Mouse (Mus musculus): ENCODE measurements around the gene Rbfox3. TPM values are rescaled to one million over a fixed set of nuclear protein-coding genes. Genes with fewer than 3 reads are reported as not detected.

The Rbfox3 gene
- polyA plus RNA-seq, 1 experiment from 2014 or later: 69.3 TPM

DNA sequence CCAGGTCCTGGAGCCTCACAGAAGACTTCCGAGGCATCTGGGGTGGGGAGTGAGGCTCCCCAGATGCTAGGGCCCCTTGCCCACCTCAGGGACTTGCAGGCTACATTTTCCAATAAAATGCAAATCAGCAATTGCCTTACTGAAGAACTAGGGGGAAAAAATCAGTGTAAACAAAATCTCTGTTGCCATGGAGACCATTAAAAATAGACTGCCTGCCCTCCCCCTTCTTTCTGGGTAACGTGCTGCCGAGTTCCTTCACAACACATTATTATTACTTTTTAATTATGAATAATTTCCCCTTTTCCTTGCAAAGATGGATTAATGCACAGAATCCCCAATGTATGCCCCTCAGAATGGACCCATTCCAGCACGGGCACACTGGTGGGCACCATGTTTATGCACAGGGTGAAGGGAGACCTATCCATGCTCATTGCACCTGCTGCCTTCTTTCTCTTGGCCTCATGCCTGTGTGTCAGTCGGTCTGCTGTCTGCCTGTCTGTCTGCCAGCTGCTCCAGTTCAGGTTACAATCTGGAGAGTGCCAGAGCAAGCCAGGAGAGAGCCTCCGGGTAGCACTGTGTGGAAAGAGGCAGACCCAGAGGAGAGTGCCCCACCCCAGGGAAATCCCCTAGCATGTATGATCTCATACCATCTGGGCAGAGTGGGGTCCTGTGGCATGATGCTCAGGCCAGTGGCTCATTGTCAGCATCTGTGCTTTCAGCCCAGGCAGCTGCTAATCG is 159.3 kb downstream of the Rbfox3 start:
- H3K27ac ChIP-seq: peak overlapping the region; percentile 68
- peaks cover 37% of the 10 kb centered on the region for H3K4me1 ChIP-seq (replicated peaks; ENCODE audit: control insufficient read depth, insufficient read depth, low read length)
- no peaks in the 10 kb centered on the region for H3K9me3 ChIP-seq (ENCODE audit: control insufficient read depth, low read length)
- H3K36me3 ChIP-seq (replicated peaks; ENCODE audit: control insufficient read depth, insufficient read depth): no peaks in the 10 kb centered on the region
- H3K4me3 ChIP-seq (replicated peaks; ENCODE audit: low read length): no peak overlapping the region
- 38% methylated on average over 7 of the region's 7 CpGs for WGBS
- no peak overlapping the region for H3K4me2 ChIP-seq (replicated peaks)
- DNase-seq (ENCODE audit: low spot score) (no peak), ATAC-seq (ENCODE audit: low FRiP score) (peak; percentile 54; the same call in 1 of the 2 replicates)
- H3K9ac ChIP-seq: no peak overlapping the region
- no peaks in the 10 kb centered on the region for H3K27me3 ChIP-seq (ENCODE audit: control insufficient read depth, insufficient read depth, low read length)

- Histone ChIP-seq H3K36me3 (replicated peaks; ENCODE audit: control insufficient read depth, insufficient read depth) (no peaks in the 10 kb centered on the region), H3K4me1 (replicated peaks; ENCODE audit: control insufficient read depth, insufficient read depth, low read length) (peaks cover 41% of the 10 kb centered on the region), H3K27me3 (ENCODE audit: control insufficient read depth, insufficient read depth, low read length) (no peaks in the 10 kb centered on the region), H3K9ac (no peak overlapping the region), H3K9me3 (ENCODE audit: control insufficient read depth, low read length) (no peaks in the 10 kb centered on the region), H3K4me2 (replicated peaks) (no peak overlapping the region), H3K27ac (no peak overlapping the region), H3K4me3 (replicated peaks; ENCODE audit: low read length) (no peak overlapping the region)
- 66% methylated on average over 11 of the region's 11 CpGs for WGBS
- no peak for ATAC-seq (ENCODE audit: low FRiP score)
- no peak for DNase-seq (ENCODE audit: low spot score)
Observed at GRCm38 (mm10) chr11:118750745-118751330, 160.6 kb downstream of the Rbfox3 start.

- DNase-seq (ENCODE audit: low spot score) (no peak), ATAC-seq (ENCODE audit: low FRiP score) (no peak)
- Histone ChIP-seq H3K4me3 (replicated peaks; ENCODE audit: low read length) (no peak overlapping the region), H3K4me2 (replicated peaks) (no peak overlapping the region), H3K27me3 (ENCODE audit: control insufficient read depth, insufficient read depth, low read length) (no peaks in the 10 kb centered on the region), H3K9me3 (ENCODE audit: control insufficient read depth, low read length) (no peaks in the 10 kb centered on the region), H3K9ac (no peak overlapping the region), H3K4me1 (replicated peaks; ENCODE audit: control insufficient read depth, insufficient read depth, low read length) (peaks cover 41% of the 10 kb centered on the region), H3K27ac (no peak overlapping the region), H3K36me3 (replicated peaks; ENCODE audit: control insufficient read depth, insufficient read depth) (no peaks in the 10 kb centered on the region)
- 93% methylated on average over 1 of the region's 1 CpGs for WGBS
Observed at GRCm38 (mm10) chr11:118749541-118749940, 161.9 kb downstream of the Rbfox3 start.

DNA sequence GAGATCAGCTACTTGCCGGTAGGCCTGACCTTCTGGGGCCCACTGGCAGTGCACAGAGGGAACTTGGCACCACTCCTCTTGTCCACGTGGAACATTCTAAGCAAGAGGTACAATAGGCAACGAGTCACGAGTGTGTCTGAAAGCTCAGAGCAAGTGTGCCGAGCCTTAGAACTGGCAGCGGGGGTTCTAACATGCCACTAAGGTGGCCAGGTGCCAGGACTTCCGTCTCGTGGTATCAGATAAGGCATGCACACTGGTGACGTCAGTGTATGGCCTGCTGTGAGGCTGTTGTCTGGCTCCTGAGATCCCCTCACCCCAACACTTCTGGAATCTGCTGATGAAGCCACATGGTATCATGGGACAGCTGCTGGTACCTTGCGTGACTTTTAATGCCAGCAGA is 162.8 kb downstream of the Rbfox3 start:
- DNase-seq (ENCODE audit: low spot score) (no peak), ATAC-seq (ENCODE audit: low FRiP score) (no peak)
- H3K36me3 ChIP-seq (replicated peaks; ENCODE audit: control insufficient read depth, insufficient read depth): no peaks in the 10 kb centered on the region
- H3K27ac ChIP-seq: no peak overlapping the region
- peaks cover 38% of the 10 kb centered on the region for H3K4me1 ChIP-seq (replicated peaks; ENCODE audit: control insufficient read depth, insufficient read depth, low read length)
- no peak overlapping the region for H3K4me3 ChIP-seq (replicated peaks; ENCODE audit: low read length)
- 70% methylated on average over 10 of the region's 10 CpGs for WGBS
- H3K4me2 ChIP-seq (replicated peaks): no peak overlapping the region
- no peaks in the 10 kb centered on the region for H3K9me3 ChIP-seq (ENCODE audit: control insufficient read depth, low read length)
- H3K27me3 ChIP-seq (ENCODE audit: control insufficient read depth, insufficient read depth, low read length): no peaks in the 10 kb centered on the region
- no peak overlapping the region for H3K9ac ChIP-seq

- DNase-seq (ENCODE audit: low spot score): no peak
- Histone ChIP-seq H3K9me3 (ENCODE audit: control insufficient read depth, low read length) (no peaks in the 10 kb centered on the region), H3K4me3 (replicated peaks; ENCODE audit: low read length) (no peak overlapping the region), H3K27me3 (ENCODE audit: control insufficient read depth, insufficient read depth, low read length) (no peaks in the 10 kb centered on the region), H3K9ac (no peak overlapping the region), H3K27ac (peak overlapping the region; percentile 74), H3K4me2 (replicated peaks) (peak overlapping the region; percentile 35; the same call in 1 of the 2 replicates), H3K4me1 (replicated peaks; ENCODE audit: control insufficient read depth, insufficient read depth, low read length) (peaks cover 25% of the 10 kb centered on the region), H3K36me3 (replicated peaks; ENCODE audit: control insufficient read depth, insufficient read depth) (no peaks in the 10 kb centered on the region)
- ATAC-seq (ENCODE audit: low FRiP score): no peak
Observed at GRCm38 (mm10) chr11:118745279-118745678, 166.1 kb downstream of the Rbfox3 start.

DNA sequence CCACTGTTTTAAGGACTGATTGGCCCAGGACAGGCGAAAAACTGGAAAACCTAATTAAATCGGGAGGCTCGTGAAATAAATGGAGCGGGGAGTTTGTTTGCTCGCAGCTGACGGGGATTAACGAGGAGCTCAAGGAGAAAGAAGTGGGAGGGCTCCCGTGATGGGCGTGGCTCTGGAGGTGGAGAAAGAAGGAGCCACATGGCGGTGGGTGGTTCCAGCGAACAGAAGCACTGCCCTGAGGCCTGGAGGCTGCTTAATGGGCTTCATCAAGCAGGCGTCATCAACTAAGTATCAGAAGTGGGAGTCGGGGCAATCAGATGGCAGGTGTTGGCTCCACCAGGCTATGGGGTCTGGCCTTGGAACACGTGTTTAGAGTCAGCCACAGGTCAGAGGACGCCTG is 166.6 kb downstream of the Rbfox3 start:
- H3K36me3 ChIP-seq (replicated peaks; ENCODE audit: control insufficient read depth, insufficient read depth): no peaks in the 10 kb centered on the region
- H3K4me3 ChIP-seq (replicated peaks; ENCODE audit: low read length): no peak overlapping the region
- no peak overlapping the region for H3K9ac ChIP-seq
- H3K27me3 ChIP-seq (ENCODE audit: control insufficient read depth, insufficient read depth, low read length): no peaks in the 10 kb centered on the region
- WGBS: 2% methylated on average over 15 of the region's 15 CpGs
- ATAC-seq (ENCODE audit: low FRiP score): peak; percentile 64; the same call in 1 of the 2 replicates
- peak; percentile 72 for DNase-seq (ENCODE audit: low spot score)
- peak overlapping the region; percentile 74 for H3K27ac ChIP-seq
- no peaks in the 10 kb centered on the region for H3K9me3 ChIP-seq (ENCODE audit: control insufficient read depth, low read length)
- H3K4me2 ChIP-seq (replicated peaks): peak overlapping the region; percentile 35
- H3K4me1 ChIP-seq (replicated peaks; ENCODE audit: control insufficient read depth, insufficient read depth, low read length): peaks cover 26% of the 10 kb centered on the region

DNA sequence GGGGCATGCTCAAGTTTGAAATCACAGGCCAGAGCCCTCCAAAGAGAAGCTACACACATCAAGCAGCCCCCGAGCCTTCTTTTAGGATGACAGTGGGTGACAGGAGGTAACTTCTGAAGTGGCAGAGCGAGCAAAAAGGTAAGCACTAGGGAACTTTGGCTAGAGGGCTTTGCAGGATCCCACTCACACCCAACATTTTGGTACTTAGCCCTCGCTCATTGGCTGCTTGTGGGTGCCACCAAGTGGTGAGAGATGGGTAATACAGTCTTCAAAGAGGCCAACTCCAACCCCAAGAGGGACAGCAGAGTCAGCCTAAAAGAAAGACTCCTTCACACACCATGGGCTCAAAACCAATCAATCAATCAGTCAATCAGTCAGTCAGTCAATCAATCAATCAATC is 168.6 kb downstream of the Rbfox3 start:
- H3K4me1 ChIP-seq (replicated peaks; ENCODE audit: control insufficient read depth, insufficient read depth, low read length): peaks cover 35% of the 10 kb centered on the region

DNA sequence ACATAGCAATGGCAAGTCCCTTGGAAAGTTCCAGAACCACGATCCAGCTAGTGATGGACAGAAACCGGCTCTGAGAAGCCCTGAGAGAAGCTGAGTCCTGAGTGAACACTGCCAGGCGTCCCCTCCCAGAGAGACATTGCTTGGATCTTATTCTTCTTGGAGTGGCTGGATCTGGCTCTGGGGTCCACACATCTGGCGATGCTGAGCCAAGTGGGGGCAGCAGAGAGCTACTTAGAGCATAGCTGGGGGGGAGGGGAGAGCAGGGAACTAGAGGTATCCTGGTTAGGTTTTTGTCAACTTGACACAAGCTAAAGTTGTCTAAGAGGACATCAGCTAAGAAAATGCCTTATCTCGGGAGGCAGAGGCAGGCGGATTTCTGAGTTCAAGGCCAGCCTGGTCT is 170.1 kb downstream of the Rbfox3 start:
- peaks cover 34% of the 10 kb centered on the region for H3K4me1 ChIP-seq (replicated peaks; ENCODE audit: control insufficient read depth, insufficient read depth, low read length)

More for the DNA sequence above, 168.6 kb downstream of the Rbfox3 start:
- ATAC-seq (ENCODE audit: low FRiP score): no peak
- Histone ChIP-seq H3K27ac (no peak overlapping the region), H3K9ac (no peak overlapping the region), H3K4me3 (replicated peaks; ENCODE audit: low read length) (no peak overlapping the region), H3K27me3 (ENCODE audit: control insufficient read depth, insufficient read depth, low read length) (no peaks in the 10 kb centered on the region), H3K9me3 (ENCODE audit: control insufficient read depth, low read length) (no peaks in the 10 kb centered on the region), H3K4me2 (replicated peaks) (no peak overlapping the region), H3K36me3 (replicated peaks; ENCODE audit: control insufficient read depth, insufficient read depth) (no peaks in the 10 kb centered on the region)
- DNase-seq (ENCODE audit: low spot score): peak; percentile 56
- WGBS: 18% methylated on average over 3 of the region's 3 CpGs

DNA sequence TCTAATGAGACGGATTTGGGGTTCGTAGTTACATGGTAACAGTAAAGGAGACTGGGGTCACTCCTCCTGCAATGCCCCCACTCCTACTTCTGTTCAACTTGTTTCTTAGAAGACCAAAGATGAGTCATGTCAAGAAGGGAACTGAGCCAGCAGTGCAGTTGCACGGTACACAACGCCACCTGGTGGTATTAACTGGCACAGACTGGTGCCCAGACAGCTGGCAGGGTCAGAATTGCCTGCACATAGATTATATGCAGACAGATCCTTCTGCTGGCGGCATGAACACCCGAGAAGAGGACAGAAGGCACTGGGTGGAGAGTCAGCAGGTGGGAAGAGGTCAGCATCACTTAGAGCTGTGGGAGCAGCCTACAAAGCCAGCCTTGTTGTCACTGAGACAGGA is 171.4 kb downstream of the Rbfox3 start:
- Histone ChIP-seq H3K4me3 (replicated peaks; ENCODE audit: low read length) (no peak overlapping the region), H3K27ac (no peak overlapping the region), H3K4me2 (replicated peaks) (no peak overlapping the region), H3K9me3 (ENCODE audit: control insufficient read depth, low read length) (no peaks in the 10 kb centered on the region), H3K9ac (0 out of 2 replicates have a peak overlapping the region, but pooled peaks have one; percentile 24), H3K4me1 (replicated peaks; ENCODE audit: control insufficient read depth, insufficient read depth, low read length) (peaks cover 29% of the 10 kb centered on the region), H3K36me3 (replicated peaks; ENCODE audit: control insufficient read depth, insufficient read depth) (no peaks in the 10 kb centered on the region), H3K27me3 (ENCODE audit: control insufficient read depth, insufficient read depth, low read length) (no peaks in the 10 kb centered on the region)
- peak; percentile 90 for DNase-seq (ENCODE audit: low spot score)
- ATAC-seq (ENCODE audit: low FRiP score): no peak
- WGBS: 14% methylated on average over 6 of the region's 6 CpGs

More for the DNA sequence above, 170.1 kb downstream of the Rbfox3 start:
- H3K36me3 ChIP-seq (replicated peaks; ENCODE audit: control insufficient read depth, insufficient read depth): no peaks in the 10 kb centered on the region
- no peak overlapping the region for H3K27ac ChIP-seq
- no peak for ATAC-seq (ENCODE audit: low FRiP score)
- no peaks in the 10 kb centered on the region for H3K27me3 ChIP-seq (ENCODE audit: control insufficient read depth, insufficient read depth, low read length)
- H3K4me3 ChIP-seq (replicated peaks; ENCODE audit: low read length): no peak overlapping the region
- DNase-seq (ENCODE audit: low spot score): peak; percentile 70
- H3K9me3 ChIP-seq (ENCODE audit: control insufficient read depth, low read length): no peaks in the 10 kb centered on the region
- WGBS: 38% methylated on average over 6 of the region's 6 CpGs
- H3K4me2 ChIP-seq (replicated peaks): no peak overlapping the region
- H3K9ac ChIP-seq: no peak overlapping the region

Measured in hindbrain, embryonic 14.5 days (tissue).